8 mouse cellular contexts compared by ENCODE assay signal in genomic region chr5:125409348-125410090, GRCm38 (mm10). TPM values are rescaled to one million over a fixed set of nuclear protein-coding genes. Genes with fewer than 3 reads are reported as not detected.
A peak's percentile ranks its signal among the peaks of the same experiment; 100 is the strongest.
DNase-seq lines count a peak whose midpoint lies in the region; ATAC-seq and TF ChIP-seq lines count a peak whose summit lies in the region.

No protein-coding gene starts in this region.

- no peak for TF ChIP-seq POLR2A in testis, adult 2 months (IDR thresholded peaks at IDR 0.05; ENCODE audit: control insufficient read depth, low read depth, low read length)

- H3K9me3 ChIP-seq in midbrain, embryonic 13.5 days: no peaks in the 10 kb centered on the region

- H3K4me1 ChIP-seq in testis, adult 2 months (ENCODE audit: control insufficient read depth, insufficient read depth, low read length): peaks cover 24% of the 10 kb centered on the region
- peaks cover 9% of the 10 kb centered on the region for H3K4me1 ChIP-seq in midbrain, embryonic 13.5 days (replicated peaks)

- H3K36me3 ChIP-seq in testis, adult 2 months (ENCODE audit: control insufficient read depth, insufficient read depth, low read length): no peaks in the 10 kb centered on the region
- peaks cover 16% of the 10 kb centered on the region for H3K36me3 ChIP-seq in midbrain, embryonic 13.5 days

- peak overlapping the region; percentile 41; the same call in 1 of the 2 replicates for H3K4me3 ChIP-seq in testis, adult 2 months (ENCODE audit: control insufficient read depth, low read depth, low read length)
- H3K4me3 ChIP-seq in midbrain, embryonic 13.5 days (replicated peaks): peak overlapping the region; percentile 26

- peak; percentile 56 to 91 for DNase-seq in adrenal gland, adult (ENCODE audit: inconsistent age in 2 of 2, low spot score in 1 of 2)
- DNase-seq in adrenal gland, postnatal 4 days (ENCODE audit: low spot score in 2 of 2): no peak
- DNase-seq in testis, postnatal 14 days (ENCODE audit: low spot score): no peak
- DNase-seq in kidney, postnatal 14 days: peak; percentile 48
- no peak for DNase-seq in ovary, adult 18-20 months (ENCODE audit: low spot score)

- 7% methylated on average over 20 of the region's 20 CpGs for WGBS in midbrain, embryonic 13.5 days

- peak overlapping the region; percentile 27 for H3K4me2 ChIP-seq in midbrain, embryonic 13.5 days (replicated peaks)

- no peak overlapping the region for H3K9ac ChIP-seq in midbrain, embryonic 13.5 days (replicated peaks)

- no peak for TF ChIP-seq CTCF in testis, adult 2 months (IDR thresholded peaks at IDR 0.05; ENCODE audit: control insufficient read depth, insufficient read depth, insufficient replicate concordance, low read depth, low read length)

- ATAC-seq in granulocyte monocyte progenitor cell, adult 5-6 weeks (replicated peaks; ENCODE audit: poor library complexity, severe bottlenecking): peak; percentile 12; the same call in 1 of the 2 replicates
- no peak for ATAC-seq in midbrain, embryonic 13.5 days

- no peak overlapping the region for H3K27ac ChIP-seq in testis, adult 2 months (ENCODE audit: control insufficient read depth, insufficient read depth, low read depth, low read length)
- no peak overlapping the region for H3K27ac ChIP-seq in midbrain, embryonic 13.5 days

- H3K27me3 ChIP-seq in testis, adult 2 months (ENCODE audit: control insufficient read depth, insufficient read depth, low read length): 0 out of 2 replicates have a peak, but pooled peaks cover 2% of the 10 kb centered on the region
- H3K27me3 ChIP-seq in midbrain, embryonic 13.5 days: no peaks in the 10 kb centered on the region

RNA-seq across cellular contexts. Expression of gene Ubc, which starts 19.5 kb away (rescaled TPM):
- total RNA-seq in adrenal gland, postnatal 4 days (2021): 1,000 to 10,000 TPM; 1,138 to 1,334 TPM
- polyA plus RNA-seq in testis, adult 2 months (2012; rRNA removed): 1,188 and 1,319 TPM in 2 replicates
- total RNA-seq in granulocyte monocyte progenitor cell, adult 5-6 weeks (2014; fragmentation: Nextera tagmentation): 126 and 139 TPM in 2 replicates
- 236 and 280 TPM in 2 replicates for total RNA-seq in granulocyte monocyte progenitor cell, adult 5-6 weeks (2017)
- 1,275 and 1,322 TPM in 2 replicates for polyA plus RNA-seq in midbrain, embryonic 13.5 days (2015; fragmentation: Nextera tagmentation; extraction: Ambion mirVana)

RNA-seq across cellular contexts. Expression of gene Gm10382, which starts 20.4 kb away (rescaled TPM):
- total RNA-seq in adrenal gland, postnatal 4 days (2021): under 1 TPM in 1 of 2 experiments, not detected in 1; 0.25 TPM
- polyA plus RNA-seq in testis, adult 2 months (2012; rRNA removed): 84.2 and 109 TPM in 2 replicates
- 0.96 TPM in 1 of 2 replicates, not detected in the other for total RNA-seq in granulocyte monocyte progenitor cell, adult 5-6 weeks (2014; fragmentation: Nextera tagmentation)
- total RNA-seq in granulocyte monocyte progenitor cell, adult 5-6 weeks (2017): 0.26 TPM in 1 of 2 replicates, not detected in the other
- 0.39 and 0.89 TPM in 2 replicates for polyA plus RNA-seq in midbrain, embryonic 13.5 days (2015; fragmentation: Nextera tagmentation; extraction: Ambion mirVana)

RNA-seq across cellular contexts. Expression of gene Dhx37, which starts 24.4 kb away (rescaled TPM):
- total RNA-seq in adrenal gland, postnatal 4 days (2021): 10 to 100 TPM; 14.0 to 16.0 TPM
- 17.0 and 19.5 TPM in 2 replicates for polyA plus RNA-seq in testis, adult 2 months (2012; rRNA removed)
- 16.8 and 25.8 TPM in 2 replicates for total RNA-seq in granulocyte monocyte progenitor cell, adult 5-6 weeks (2014; fragmentation: Nextera tagmentation)
- total RNA-seq in granulocyte monocyte progenitor cell, adult 5-6 weeks (2017): 53.0 and 56.7 TPM in 2 replicates
- 12.1 and 13.2 TPM in 2 replicates for polyA plus RNA-seq in midbrain, embryonic 13.5 days (2015; fragmentation: Nextera tagmentation; extraction: Ambion mirVana)

RNA-seq across cellular contexts. Expression of gene Bri3bp, which starts 31.8 kb away (rescaled TPM):
- 10 to 100 TPM; 34.2 to 37.0 TPM for total RNA-seq in adrenal gland, postnatal 4 days (2021)
- 41.4 and 42.7 TPM in 2 replicates for polyA plus RNA-seq in testis, adult 2 months (2012; rRNA removed)
- total RNA-seq in granulocyte monocyte progenitor cell, adult 5-6 weeks (2014; fragmentation: Nextera tagmentation): 43.5 and 68.5 TPM in 2 replicates
- 24.4 and 25.4 TPM in 2 replicates for total RNA-seq in granulocyte monocyte progenitor cell, adult 5-6 weeks (2017)
- 28.2 and 29.6 TPM in 2 replicates for polyA plus RNA-seq in midbrain, embryonic 13.5 days (2015; fragmentation: Nextera tagmentation; extraction: Ambion mirVana)

Comparison
In these comparisons a context has a peak if more than half of its experiments do, and no peak if none do; other contexts are left out.
1. DNase-seq: peak in adrenal gland, adult (2 of 2) and kidney, postnatal 14 days (single experiment); none in adrenal gland, postnatal 4 days (0 of 2), testis, postnatal 14 days (single experiment) and ovary, adult 18-20 months (single experiment).
2. RNA of gene Ubc, which starts 19.5 kb away (total RNA-seq): 1,138 to 1,334 TPM in adrenal gland, postnatal 4 days; 126 to 280 TPM in granulocyte monocyte progenitor cell, adult 5-6 weeks; every median in the first group is over 4 times any median in the second.